Mouse (Mus musculus): ENCODE measurements at regions not wholly inside any gene's neighbourhood (a gene's known extent, or its start where the extent isn't known, plus 50 kb on each side); places are given as distances from the start of the nearest gene placed in this dataset.

DNA sequence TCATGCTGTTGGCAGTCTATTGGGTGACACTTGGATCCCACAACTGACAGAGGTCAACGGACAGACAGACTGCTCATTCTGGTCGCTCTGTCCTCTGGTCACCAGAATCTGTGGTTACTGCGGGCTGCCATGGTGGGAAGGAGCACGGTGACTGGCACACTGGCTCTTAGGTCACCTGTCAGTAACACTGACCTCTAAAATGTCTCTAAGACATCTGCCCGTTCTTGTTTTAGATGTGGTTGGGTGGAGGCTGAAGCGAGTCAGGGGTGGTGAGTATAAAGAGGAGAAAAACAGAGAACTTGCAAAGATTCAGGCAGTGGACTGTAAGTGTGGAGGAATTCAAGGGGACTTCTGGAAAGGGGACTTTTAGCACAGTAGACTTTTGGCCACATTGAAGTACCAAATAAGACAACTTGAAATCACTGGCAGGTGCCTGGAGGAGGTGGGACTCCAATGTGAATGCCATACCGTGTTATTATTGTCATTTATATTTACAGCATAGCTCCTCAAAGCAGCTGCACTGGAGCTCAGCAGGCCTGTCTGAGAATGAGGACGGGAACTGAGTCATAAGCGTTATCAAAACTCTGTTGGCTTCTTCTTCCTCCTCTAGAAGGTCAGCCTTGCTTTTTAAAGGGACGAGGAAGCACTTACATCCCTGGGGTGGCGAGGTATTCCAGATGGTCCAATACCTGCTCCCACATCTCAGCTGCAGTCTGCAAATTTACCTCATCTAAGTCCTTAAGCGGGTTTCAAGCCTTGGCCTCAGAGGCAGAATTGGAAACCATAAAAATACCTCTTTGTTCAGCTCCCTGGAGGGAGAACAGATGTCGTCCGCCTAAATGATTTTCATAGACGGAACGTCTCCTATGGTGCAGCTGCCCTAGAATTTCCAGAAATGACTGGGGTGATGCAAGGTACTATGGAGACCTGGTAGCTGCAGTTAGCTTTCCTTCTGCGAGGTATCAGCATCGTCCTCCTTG lies 351.3 kb downstream of the Nuak1 start:
- DNase-seq (ENCODE audit: low read depth) = no peak

- no peak for DNase-seq (ENCODE audit: low read depth)
Observed at GRCm38 (mm10) chr10:84093919-84094318, 346.5 kb downstream of the Nuak1 start.

GRCm38 (mm10) chr10:84097196-84097595 lies 343.2 kb downstream of the Nuak1 start:
- DNase-seq (ENCODE audit: low read depth) = no peak

- DNase-seq (ENCODE audit: low read depth) = no peak
Observed at GRCm38 (mm10) chr10:84103985-84104384, 336.4 kb downstream of the Nuak1 start.

- DNase-seq (ENCODE audit: low read depth) = peak; percentile 61
Observed at GRCm38 (mm10) chr10:84104556-84104955, 335.8 kb downstream of the Nuak1 start.

GRCm38 (mm10) chr10:84109680-84110371 lies 330.6 kb downstream of the Nuak1 start:
- DNase-seq (ENCODE audit: low read depth) = no peak

DNA sequence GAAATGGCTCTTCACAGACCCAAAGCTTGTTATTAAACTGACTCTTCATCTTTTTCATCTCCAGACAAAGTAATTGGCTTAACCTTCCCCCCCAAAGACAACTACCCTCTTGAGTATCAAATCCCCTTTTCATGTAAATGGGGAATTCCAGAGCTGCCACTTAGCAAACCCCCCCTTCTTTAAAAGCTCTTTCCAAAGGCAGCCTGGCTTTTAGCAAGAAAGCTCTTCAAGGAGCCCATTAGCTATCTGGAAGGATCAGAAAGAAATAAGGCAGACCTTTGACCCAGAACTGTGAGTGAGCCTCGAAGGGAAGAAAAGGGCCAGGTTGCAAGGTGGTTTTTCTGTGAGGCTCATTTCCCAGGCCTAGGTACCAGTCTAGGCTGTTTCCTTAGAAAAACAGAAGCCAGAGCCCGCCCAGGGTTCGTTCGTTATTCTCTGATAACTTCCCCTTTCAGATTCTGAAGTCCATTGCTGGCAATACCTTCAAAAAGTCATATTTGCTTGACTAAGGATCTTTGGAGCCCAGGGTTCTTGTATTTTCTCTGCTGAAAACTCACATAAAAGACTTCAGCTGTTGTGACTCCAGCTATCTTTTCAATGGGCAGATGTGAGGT lies 329.9 kb downstream of the Nuak1 start:
- no peak for DNase-seq (ENCODE audit: low read depth)

- no peak for DNase-seq (ENCODE audit: low read depth)
Observed at GRCm38 (mm10) chr10:84111502-84111901, 328.9 kb downstream of the Nuak1 start.

- no peak for DNase-seq (ENCODE audit: low read depth)
Observed at GRCm38 (mm10) chr10:84111909-84112308, 328.5 kb downstream of the Nuak1 start.

DNA sequence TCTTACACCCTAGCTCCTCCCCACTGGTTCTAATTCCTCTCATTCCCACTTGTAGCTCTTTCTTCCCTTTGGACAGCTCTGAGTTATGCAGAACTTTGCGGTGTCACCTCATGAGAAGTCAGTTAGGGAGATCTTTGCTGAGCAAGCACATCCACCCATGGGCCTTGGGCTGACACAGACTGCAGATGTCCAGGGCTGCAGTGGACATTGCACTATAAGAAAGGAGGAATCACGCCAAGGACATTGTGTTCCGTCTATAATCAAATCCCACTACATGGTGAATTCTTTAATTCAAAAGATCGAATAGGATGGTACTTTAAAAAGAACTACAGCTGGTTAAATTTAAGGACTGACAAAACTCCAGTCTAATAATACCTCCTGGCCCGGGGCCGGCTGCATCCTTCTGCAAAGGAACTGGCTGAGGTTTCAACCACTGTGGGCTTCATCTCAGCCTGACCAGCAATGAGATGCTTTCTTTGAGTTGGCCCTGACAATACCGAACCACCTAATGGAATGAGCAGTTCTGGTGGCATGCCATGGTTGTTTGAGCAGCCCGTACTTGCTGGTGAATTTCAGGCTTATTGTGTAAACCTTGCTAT lies 320.3 kb downstream of the Nuak1 start:
- no peak for DNase-seq (ENCODE audit: low read depth)

- no peak for DNase-seq (ENCODE audit: low read depth)
Observed at GRCm38 (mm10) chr10:84137019-84137658, 303.3 kb downstream of the Nuak1 start.

GRCm38 (mm10) chr10:84142741-84143454 lies 297.5 kb downstream of the Nuak1 start:
- no peak for DNase-seq (ENCODE audit: low read depth)

GRCm38 (mm10) chr10:84143674-84144343 lies 296.6 kb downstream of the Nuak1 start:
- DNase-seq (ENCODE audit: low read depth) = no peak

- no peak for DNase-seq (ENCODE audit: low read depth)
Observed at GRCm38 (mm10) chr10:84144344-84144687, 296.1 kb downstream of the Nuak1 start.

GRCm38 (mm10) chr10:84147305-84147984 lies 293.0 kb downstream of the Nuak1 start:
- DNase-seq (ENCODE audit: low read depth) = no peak

GRCm38 (mm10) chr10:84163752-84164151 lies 276.6 kb downstream of the Nuak1 start:
- DNase-seq (ENCODE audit: low read depth) = no peak

GRCm38 (mm10) chr10:84165832-84166567 lies 274.4 kb downstream of the Nuak1 start:
- no peak for DNase-seq (ENCODE audit: low read depth)

GRCm38 (mm10) chr10:84166568-84166905 lies 273.9 kb downstream of the Nuak1 start:
- DNase-seq (ENCODE audit: low read depth) = no peak

DNA sequence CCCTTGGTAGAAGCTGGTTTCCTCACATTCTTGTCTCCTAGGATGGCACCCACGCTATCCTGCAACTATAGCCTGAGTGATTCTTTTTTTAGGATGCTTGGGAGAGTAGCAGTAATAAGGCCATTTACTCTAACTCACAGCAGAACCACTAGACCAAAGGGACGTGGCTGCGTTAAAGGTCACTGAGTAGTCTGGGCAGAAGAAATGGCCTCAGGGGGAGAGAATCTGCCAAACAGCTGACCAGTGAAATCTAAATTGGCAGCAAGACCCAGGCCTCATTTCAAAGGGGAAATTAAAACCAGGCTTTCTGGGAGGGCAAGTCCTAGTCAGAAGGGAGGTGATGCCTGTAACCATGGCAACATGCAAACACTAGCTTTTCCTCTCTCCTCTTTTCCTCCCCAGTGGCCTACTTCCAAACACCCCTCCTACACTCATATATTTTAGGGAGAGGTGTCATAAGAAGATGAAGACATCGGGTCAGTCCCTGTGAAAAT lies 267.5 kb downstream of the Nuak1 start:
- peak; percentile 75 for DNase-seq (ENCODE audit: low read depth)
